Mouse (Mus musculus): ENCODE measurements around the gene Ism2.

- TF ChIP-seq POLR2A (IDR thresholded peaks at IDR 0.05; ENCODE audit: low read depth, low read length) (no peak), CTCF (IDR thresholded peaks at IDR 0.05; ENCODE audit: borderline replicate concordance, insufficient read depth, low read length) (no peak)
These were observed 861 bp upstream of the Ism2 start for GRCm38 (mm10) chr12:87300441-87300690.
